Mouse (Mus musculus): ENCODE data around the gene Gtpbp10. TPM values are rescaled to one million over a fixed set of nuclear protein-coding genes. Genes with fewer than 3 reads are reported as not detected.

Gtpbp10 gene
- polyA plus RNA-seq, 1 experiment, result 2.4 TPM

DNA sequence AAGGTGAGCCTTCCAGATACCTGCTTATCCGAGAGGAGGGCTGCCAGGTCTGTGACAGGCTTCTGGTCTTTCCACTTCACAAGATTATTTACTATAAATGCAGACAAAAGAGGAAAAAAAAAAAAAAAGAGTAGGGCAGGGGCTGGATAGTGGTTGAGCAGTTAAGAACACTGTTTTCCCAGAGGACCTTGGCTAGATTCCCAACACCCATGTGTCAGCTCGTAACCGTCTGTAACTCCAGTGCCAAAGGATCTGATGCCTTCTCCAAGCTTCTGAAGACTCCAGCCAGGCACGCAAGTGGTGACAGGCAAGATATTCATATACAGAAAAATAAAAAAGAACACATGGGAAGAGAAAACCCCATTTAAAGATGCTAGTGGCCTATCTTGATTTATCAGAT, 56.0 kb downstream of the Gtpbp10 start:
- DNase-seq (ENCODE audit: low read depth, low spot score), result no peak
- WGBS, result 59% methylated on average over 4 of the region's 4 CpGs

DNA sequence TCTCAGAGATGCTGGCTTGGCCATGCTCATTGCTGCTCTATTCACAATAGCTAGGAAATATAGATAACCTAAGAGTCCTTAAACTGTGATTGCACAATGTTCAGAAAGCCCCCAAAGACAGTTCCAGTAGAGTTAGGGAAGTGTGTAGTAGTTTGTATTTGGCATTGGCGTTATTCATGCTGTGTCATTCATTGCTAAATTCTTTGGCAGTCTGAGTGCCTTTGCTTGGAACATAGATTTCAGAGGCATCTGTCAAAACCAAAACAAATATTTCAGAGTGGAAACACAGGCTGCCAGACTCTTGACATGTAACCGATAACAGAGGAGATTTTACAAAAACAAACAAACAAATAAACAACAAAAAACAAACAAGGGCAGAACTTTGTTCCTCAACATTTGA, 57.8 kb downstream of the Gtpbp10 start:
- no peak for DNase-seq (ENCODE audit: low read depth, low spot score)
- 61% methylated on average over 2 of the region's 2 CpGs for WGBS

DNA sequence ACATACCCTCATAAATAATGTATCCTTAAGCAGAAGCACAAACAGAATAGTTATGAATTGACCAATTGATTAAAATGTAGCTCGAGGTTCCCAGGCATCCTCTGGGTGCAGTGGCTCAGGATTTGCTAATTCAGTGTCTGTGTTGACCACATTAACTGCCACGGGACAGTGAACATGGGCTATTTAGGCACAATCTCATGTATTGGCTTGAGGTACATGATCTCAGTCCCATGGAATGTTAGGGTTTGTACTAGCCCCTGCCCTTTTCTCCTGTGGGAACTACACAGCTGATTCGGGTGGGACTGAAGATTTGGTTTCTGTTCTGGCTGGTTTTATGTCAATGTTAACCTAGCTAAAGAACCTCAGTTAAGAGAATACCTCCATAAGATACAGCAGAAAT, 62.9 kb downstream of the Gtpbp10 start:
- 31% methylated on average over 3 of the region's 3 CpGs for WGBS
- no peak for DNase-seq (ENCODE audit: low read depth, low spot score)

DNA sequence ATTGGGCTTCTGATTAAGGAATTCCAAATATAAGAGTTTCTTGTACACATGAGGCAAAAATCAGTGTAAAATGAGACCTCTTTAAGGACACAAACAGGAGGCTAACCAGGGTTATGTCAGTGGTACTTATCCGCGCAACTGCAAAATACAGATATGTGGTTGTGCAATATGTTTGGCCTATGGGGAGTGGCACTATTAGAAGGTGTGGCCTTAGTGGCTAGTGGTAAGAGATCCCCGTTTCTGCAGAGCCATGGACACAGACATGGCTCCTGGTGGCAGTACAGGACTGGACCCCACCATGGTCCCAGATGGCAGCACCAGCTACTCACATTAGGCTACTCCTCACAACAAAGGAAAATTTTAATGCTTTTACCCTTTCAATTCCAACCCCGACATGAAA, 64.3 kb downstream of the Gtpbp10 start:
- WGBS, result 48% methylated on average over 4 of the region's 4 CpGs
- no peak for DNase-seq (ENCODE audit: low read depth, low spot score)

DNA sequence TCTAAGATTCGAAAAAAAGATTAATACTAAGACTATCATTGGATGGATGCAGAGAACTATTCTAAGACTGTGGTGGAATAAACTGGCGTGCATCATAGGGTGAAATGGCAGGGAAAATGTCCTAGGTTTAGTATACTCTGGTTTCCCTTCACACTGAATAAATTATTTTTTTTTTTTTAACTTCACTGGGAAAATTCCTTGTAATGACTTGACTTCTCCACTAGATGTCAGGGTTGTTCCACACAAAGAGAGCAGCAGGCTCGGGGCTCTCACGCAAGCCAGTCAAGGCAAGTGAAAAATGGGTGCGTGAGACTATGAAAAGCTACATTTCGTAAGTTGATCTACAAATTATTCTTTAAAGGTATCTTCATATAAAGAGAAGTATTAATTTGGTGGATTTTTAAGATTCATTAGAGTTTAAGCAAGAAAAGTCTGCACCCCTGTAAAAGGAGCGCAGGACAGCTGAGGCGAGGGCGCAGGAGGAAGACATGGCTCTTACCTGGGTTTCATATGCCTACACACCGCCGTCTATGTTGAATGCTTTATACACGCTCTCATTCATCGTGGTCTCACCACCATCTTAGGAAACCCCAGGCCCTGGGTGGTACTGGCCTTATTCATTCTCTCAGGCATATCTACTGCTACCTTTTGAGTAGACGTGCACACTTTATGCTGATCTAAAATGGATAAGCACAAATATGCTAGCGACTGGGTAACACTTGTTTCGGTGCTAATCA, 64.9 kb downstream of the Gtpbp10 start:
- WGBS, result 35% methylated on average over 16 of the region's 16 CpGs
- DNase-seq (ENCODE audit: low read depth, low spot score), result no peak

DNA sequence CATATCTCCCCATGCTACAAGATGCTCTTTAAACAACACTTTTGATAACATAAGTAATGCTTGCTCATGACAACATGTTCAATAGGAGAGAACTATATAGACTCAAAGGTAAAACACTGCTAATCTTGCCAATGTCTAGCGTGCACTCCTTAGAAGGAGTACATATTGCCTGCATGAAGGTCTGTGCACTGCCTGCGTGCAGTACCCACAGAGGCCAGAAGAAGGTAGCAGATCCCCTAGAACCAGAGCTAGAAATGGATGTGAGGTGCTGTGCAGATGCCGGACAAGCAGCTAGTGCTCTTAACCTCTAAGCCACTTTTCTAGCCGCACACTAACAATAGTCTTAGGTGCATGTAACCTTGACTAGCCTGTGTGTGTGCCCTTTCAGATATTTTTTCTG, 67.2 kb downstream of the Gtpbp10 start:
- no peak for DNase-seq (ENCODE audit: low read depth, low spot score)
- 96% methylated on average over 4 of the region's 4 CpGs for WGBS

Other genes with a start within 250 kb of the Gtpbp10 start
- 0.89 and 1.2 TPM in 2 replicates for gene Cdk14, start 139.2 kb downstream of the Gtpbp10 start, polyA plus RNA-seq (2012; rRNA removed)
- not detected in 2 replicates for gene 1700015F17Rik, start 80.4 kb downstream of the Gtpbp10 start, polyA plus RNA-seq (2012; rRNA removed)
- gene Cldn12, start 44.6 kb downstream of the Gtpbp10 start, polyA plus RNA-seq (2012; rRNA removed), result 18.3 and 26.7 TPM in 2 replicates
- 0.19 and 0.26 TPM in 2 replicates for gene Gm8773, start 14.3 kb upstream of the Gtpbp10 start, polyA plus RNA-seq (2012; rRNA removed)
- 0.11 and 0.62 TPM in 2 replicates for gene Cfap69, start 104.7 kb upstream of the Gtpbp10 start, polyA plus RNA-seq (2012; rRNA removed)
- 2.3 and 5.2 TPM in 2 replicates for gene Steap2, start 135.0 kb upstream of the Gtpbp10 start, polyA plus RNA-seq (2012; rRNA removed)
- 3.5 and 3.7 TPM in 2 replicates for gene Steap1, start 189.8 kb upstream of the Gtpbp10 start, polyA plus RNA-seq (2012; rRNA removed)

Data from large intestine, adult 2 months (tissue).